Mouse (Mus musculus): Measurements from ENCODE around the gene Ccdc3.
"Not testable (repeated sequence)": the region's sequence is repeated elsewhere in the genome, so short reads cannot be mapped to it uniquely, and the experiment has no call there.

The Ccdc3 gene

DNA sequence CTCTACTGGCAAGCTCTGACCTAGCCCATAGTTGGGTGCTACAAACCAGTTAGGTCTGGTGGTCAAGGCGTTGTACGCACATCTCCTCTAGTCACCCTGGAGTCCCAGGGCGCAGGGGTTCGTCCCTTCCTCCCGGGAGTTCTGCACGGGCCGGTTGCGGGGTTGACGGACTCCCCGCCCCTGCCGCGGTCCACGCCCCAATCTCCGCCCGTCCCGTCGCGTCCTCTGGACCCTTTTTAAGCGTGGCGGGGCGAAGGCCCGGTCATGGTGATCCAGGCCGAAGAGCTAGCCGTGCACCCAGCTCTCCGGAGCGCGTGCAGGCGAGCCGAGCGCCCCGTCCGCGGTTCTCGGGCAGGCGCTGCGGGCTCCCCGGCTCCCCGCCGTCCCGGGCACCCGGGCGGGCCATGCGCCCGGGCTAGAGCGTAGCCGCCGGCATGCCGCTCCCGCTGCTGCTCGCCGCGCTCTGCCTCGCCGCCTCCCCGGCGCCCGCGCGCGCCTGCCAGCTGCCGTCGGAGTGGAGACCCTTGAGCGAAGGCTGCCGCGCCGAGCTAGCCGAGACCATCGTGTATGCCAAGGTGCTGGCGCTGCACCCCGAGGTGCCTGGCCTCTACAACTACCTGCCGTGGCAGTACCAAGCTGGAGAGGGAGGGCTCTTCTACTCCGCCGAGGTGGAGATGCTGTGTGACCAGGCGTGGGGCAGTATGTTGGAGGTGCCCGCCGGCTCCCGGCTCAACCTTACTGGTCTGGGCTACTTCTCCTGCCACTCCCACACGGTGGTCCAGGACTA is at the start of gene Ccdc3:
TSS of gene Ccdc3 (plus strand) at position 277 of the 787 bp plus-strand sequence.
- no peak for DNase-seq (ENCODE audit: low read depth, low spot score)

GRCm38 (mm10) chr2:5090385-5090784 is 47.2 kb upstream of the Ccdc3 start:
- not testable (repeated sequence) for DNase-seq (ENCODE audit: low read depth, low spot score)

DNA sequence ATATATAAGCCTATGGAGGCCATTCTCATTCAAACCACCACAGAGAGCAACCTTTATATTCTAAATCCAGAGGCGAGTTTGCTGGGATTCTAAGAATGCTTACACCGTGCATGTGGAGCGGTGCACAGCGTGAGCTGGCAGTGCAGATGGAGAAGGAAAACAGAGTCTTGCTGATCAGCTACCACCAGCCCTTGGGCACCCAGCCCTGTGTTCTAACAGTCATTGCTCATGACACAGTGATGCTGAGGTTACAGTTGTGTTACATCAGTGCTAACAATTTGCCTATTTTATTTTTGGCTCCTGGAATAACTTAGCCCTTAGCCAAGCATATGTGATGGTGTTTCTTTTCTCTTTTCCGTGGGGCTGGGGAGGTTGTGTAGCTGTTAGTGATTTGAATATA is 42.7 kb upstream of the Ccdc3 start:
- DNase-seq (ENCODE audit: low read depth, low spot score) = no peak

GRCm38 (mm10) chr2:5095316-5095715 is 42.3 kb upstream of the Ccdc3 start:
- no peak for DNase-seq (ENCODE audit: low read depth, low spot score)

GRCm38 (mm10) chr2:5097786-5098445 is 39.7 kb upstream of the Ccdc3 start:
- DNase-seq (ENCODE audit: low read depth, low spot score) = no peak

DNA sequence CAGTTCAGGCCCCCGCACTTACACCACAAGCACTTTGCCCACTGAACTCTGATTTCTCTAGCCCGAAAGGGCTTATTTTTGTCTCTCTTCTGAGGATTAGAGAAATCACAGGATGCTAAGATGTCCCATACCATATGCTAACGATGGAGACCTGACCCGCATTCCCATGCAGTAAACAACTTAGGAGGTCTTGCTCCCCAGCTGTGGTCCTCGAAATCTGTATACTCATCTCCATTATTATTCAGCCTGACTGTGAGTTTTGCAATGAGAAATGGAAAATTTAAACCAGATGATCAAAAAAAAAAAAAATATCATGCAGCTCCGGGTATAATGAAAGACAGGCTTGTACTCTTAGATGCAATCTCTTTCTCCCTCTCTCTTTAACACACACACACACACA is 38.4 kb upstream of the Ccdc3 start:
- no peak for DNase-seq (ENCODE audit: low read depth, low spot score)

DNA sequence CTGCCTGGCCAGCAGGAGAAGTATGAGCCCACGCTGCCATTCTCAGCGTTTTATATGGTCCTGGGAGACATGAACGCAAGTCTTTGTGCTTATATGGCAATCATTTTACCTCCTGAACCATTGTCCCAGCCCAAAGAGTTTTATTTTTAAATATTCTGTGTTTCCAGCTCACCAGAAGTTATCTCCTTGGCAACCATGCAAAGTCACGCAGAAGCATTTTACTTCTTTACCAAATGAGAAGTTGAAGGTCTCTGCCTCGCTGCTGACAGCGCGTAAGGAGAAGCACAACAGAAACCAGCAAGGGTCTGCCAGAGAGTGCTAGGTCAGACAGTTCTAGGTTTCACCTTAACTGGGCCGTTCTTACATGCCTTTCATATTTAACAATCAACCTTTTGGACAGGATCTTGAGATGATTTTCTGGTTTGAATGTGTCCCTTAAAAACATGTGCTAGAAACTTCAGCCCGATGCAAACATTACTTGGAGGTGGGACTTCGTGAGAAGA is 35.8 kb upstream of the Ccdc3 start:
- DNase-seq (ENCODE audit: low read depth, low spot score) = no peak

- no peak for DNase-seq (ENCODE audit: low read depth, low spot score)
These were observed 34.7 kb upstream of the Ccdc3 start for GRCm38 (mm10) chr2:5102891-5103290.

DNA sequence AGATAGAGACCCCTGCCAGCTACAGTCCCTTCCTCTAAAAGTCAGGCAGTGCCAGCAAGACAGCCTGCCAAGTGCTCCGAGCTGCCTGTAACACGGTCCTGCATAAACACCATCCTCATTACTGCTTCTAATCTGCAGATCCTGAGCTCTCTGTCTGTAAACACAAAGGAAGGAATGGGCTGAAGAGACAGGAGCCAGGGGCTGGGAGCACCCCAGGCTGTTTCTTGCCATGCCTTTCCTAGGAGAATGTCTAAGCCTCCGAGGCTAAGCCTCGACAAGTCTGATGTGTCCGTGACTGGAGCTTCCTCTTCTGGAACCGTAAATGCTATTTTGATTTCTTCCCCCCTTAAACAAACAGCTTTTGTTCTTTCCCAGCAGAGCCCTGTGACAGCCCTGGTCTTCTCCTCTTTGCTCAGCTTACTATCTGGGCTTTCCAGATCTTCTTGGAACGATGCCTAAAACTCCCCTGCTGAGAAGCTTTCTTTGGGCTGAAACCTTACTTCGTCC is 24.7 kb upstream of the Ccdc3 start:
- no peak for DNase-seq (ENCODE audit: low read depth, low spot score)

- no peak for DNase-seq (ENCODE audit: low read depth, low spot score)
These were observed 23.2 kb upstream of the Ccdc3 start for GRCm38 (mm10) chr2:5114386-5114785.

GRCm38 (mm10) chr2:5116856-5117532 is 20.6 kb upstream of the Ccdc3 start:
- DNase-seq (ENCODE audit: low read depth, low spot score) = no peak

DNA sequence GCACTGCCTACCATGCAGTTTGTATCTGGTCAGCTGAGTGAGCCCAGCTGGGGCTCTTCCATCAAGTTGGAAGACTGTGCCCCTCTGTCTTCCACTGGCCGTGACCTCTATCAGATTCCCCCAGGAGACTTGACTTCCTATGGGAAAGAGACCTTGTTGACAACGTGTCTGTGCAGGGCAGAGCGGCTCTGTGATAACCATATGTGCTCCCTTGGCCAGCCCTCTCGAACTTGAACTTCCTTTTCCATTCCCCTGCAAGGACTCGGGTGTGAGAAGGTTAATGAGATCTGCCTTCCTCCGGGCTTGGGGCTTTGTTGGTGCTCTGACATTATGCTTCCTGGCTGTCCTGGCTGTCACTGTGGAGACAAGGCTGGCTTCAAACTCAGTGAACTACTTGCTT is 12.1 kb upstream of the Ccdc3 start:
- DNase-seq (ENCODE audit: low read depth, low spot score) = no peak

DNA sequence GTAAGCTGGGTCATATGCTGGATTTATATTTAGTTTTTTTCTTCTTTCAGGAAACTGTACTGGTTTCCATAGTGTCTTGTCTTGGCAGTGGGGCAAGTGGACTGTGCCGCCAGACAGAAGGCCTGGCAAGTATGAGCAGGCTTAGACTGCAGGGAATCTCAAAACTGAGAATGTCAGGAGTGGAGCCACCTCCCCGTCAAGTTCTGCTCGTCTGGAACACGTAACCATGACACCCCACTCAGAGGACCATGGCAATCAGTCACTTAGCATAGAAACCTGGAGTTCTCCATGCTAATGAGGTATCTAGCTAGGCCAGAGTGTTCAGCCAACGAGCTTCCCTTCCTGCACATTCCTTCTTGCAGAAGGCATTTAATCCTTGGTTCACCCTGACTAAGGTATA is 10.2 kb upstream of the Ccdc3 start:
- no peak for DNase-seq (ENCODE audit: low read depth, low spot score)

- DNase-seq (ENCODE audit: low read depth, low spot score) = no peak
These were observed 8.5 kb upstream of the Ccdc3 start for GRCm38 (mm10) chr2:5129099-5129498.

DNA sequence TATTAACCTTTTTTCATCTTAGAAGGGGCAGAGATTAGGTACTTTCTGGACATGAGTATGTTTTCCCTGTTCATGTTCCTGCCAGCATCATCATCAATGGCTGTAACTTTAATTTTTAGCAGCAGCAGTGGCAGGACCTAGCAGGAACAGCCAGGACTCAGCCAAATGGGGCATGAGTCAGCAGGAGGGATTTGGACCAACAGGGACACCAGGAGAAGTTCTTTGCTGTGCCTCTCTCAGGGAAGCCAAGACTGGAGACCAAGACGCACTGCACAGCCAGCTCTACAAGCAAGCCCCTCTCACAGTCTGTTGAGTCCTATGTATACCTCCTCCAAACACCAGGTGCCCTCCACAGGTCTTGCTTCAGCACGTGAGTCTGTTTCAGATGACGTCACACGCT is 5.5 kb upstream of the Ccdc3 start:
- no peak for DNase-seq (ENCODE audit: low read depth, low spot score)

- no peak for DNase-seq (ENCODE audit: low read depth, low spot score)
These were observed 2.4 kb upstream of the Ccdc3 start for GRCm38 (mm10) chr2:5134959-5135743.

GRCm38 (mm10) chr2:5139961-5140360 is 2.4 kb downstream of the Ccdc3 start:
- no peak for DNase-seq (ENCODE audit: low read depth, low spot score)

DNA sequence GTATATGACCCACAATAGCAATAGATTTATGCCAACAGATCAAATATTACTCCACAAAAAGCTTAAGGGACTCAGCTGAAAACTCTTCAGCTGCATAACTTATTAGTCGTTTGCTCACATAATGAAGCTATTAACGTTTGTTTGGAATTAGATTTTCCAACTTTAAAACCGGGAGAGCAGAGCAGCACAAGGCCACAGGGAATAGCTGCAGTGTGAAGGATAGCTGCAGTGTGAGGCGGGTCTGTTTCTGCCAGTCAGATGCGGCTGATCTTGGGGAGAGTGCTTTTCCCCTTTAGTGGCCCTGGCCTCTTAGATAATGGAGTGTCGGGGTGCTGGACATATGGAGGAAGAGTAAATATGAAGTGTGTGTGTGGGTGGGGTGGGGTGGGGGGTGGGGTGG is 6.9 kb downstream of the Ccdc3 start:
- DNase-seq (ENCODE audit: low read depth, low spot score) = no peak

- no peak for DNase-seq (ENCODE audit: low read depth, low spot score)
These were observed 10.3 kb downstream of the Ccdc3 start for GRCm38 (mm10) chr2:5147907-5148306.

GRCm38 (mm10) chr2:5154711-5155110 is 17.1 kb downstream of the Ccdc3 start:
- DNase-seq (ENCODE audit: low read depth, low spot score) = no peak

DNA sequence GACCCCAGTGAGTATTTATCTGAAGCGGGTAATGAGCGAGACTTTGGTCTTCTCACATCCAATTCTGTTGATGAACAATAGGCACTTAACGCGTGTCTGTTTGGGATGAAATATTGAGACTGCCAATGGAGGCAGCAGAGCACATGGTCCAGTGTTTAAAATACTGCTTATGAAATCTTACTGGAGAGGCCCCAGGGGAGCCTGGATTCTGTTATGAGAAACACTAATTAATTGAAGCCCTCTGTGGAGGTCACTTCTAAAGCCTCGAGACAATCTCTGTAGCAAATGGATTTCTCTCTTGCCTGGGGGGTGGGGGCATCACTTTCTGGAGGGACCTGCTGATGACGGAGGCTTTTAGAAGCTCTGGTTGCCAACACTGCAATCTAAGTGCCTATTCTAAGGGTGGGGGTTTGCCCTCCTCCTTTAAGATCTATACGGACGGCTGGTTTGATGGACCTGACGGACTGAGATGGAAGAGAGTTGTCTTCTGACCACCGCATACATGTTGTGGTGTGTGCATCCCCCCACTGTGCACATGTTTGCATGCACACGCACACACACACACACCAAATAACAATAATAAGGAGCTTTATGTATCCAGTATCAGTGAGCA is 22.8 kb downstream of the Ccdc3 start:
- no peak for DNase-seq (ENCODE audit: low read depth, low spot score)
